Mouse (Mus musculus) ES-E14 (cell line): ENCODE results near the gene Gm5294.

Source experiments
- CHD2 ChIP-seq: IDR thresholded peaks from 2 replicates; pipeline ENCODE4 v1.6.1; 2014; ENCODE audit warnings: mild to moderate bottlenecking, low read depth, low read length, inconsistent platforms
- HCFC1 ChIP-seq: IDR thresholded peaks from 2 replicates; pipeline ENCODE4 v1.6.1; 2012; ENCODE audit warnings: low read length, inconsistent platforms, borderline replicate concordance; ENCODE audit not compliant: insufficient read depth
- ZC3H11A ChIP-seq: IDR thresholded peaks from 2 replicates; pipeline ENCODE4 v1.6.1; 2012; ENCODE audit warnings: low read depth, mild to moderate bottlenecking, inconsistent platforms, low read length, borderline replicate concordance
- ZNF384 ChIP-seq: IDR thresholded peaks from 2 replicates; pipeline ENCODE4 v1.6.1; 2012; ENCODE audit warnings: low read depth, low read length, inconsistent platforms

- TF ChIP-seq ZC3H11A, result no peak
- TF ChIP-seq ZNF384, result no peak
- TF ChIP-seq HCFC1, result no peak
- no peak for TF ChIP-seq CHD2
Measured at GRCm38 (mm10) chr5:138865637-138866036, 45.8 kb downstream of the Gm5294 start.
